Mouse (Mus musculus): ENCODE data around the gene Naxd.

DNA sequence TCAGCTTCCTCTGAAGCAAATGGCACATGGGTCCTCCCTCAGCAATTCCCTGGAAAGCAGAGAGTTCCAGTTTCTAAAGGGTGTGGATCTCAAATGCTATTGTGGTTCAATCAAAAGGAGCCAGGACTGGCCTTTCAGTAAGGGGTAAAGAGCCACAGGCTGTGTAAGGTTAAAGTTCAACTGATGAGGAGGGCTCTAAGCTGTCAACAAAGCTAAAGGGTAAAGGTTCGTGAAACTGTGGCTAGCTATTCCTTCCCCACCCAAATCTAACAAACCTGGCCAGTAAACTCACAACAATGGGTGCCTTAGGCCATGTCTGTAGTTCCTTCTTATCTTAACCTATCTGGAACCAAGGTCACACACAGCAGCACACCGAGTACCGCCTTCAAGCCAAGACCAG, 15.4 kb upstream of the Naxd start:
- TF ChIP-seq CTCF (IDR thresholded peaks at IDR 0.05; ENCODE audit: borderline replicate concordance, insufficient read depth, low read depth, low read length) (no peak), POLR2A (IDR thresholded peaks at IDR 0.05; ENCODE audit: borderline replicate concordance, insufficient read depth, low read length) (no peak)
